Mouse (Mus musculus) hindbrain, embryonic 14.5 days (tissue): ENCODE measurements around the gene Klc1. TPM values are rescaled to one million over a fixed set of nuclear protein-coding genes. Genes with fewer than 3 reads are reported as not detected.

Experiments used
- ATAC-seq: fragments of 200-750 bp; cut with Nextera tagmentation; 2 replicates; pipeline ENCODE4 v1.8.0; 2017; ENCODE audit warnings: moderate number of reproducible peaks, mild to moderate bottlenecking, moderate TSS enrichment, moderate library complexity; ENCODE audit not compliant: low FRiP score
- DNase-seq: peaks from one replicate; pipeline ENCODE4 v3.0.0-alpha.2; 2015; ENCODE audit warnings: low spot score
- H3K27ac ChIP-seq: fragments of 300-500 bp; sonication (generic); 2 replicates; pipeline ENCODE4 v1.5.1; 2014; ENCODE audit warnings: mild to moderate bottlenecking, moderate library complexity
- H3K27me3 ChIP-seq: fragments of 300-500 bp; sonication (generic); 2 replicates; pipeline ENCODE4 v1.6.1; 2014; ENCODE audit warnings: mild to moderate bottlenecking, low read length, mixed read lengths; ENCODE audit not compliant: control insufficient read depth, insufficient read depth
- H3K36me3 ChIP-seq: fragments of 300-500 bp; sonication (generic); replicated peaks from 2 replicates; pipeline ENCODE4 v1.6.1; 2014; ENCODE audit not compliant: control insufficient read depth, insufficient read depth
- H3K4me1 ChIP-seq: fragments of 300-500 bp; sonication (generic); replicated peaks from 2 replicates; pipeline ENCODE4 v1.6.1; 2014; ENCODE audit warnings: antibody characterized with exemption, low read length, mixed read lengths; ENCODE audit not compliant: control insufficient read depth, insufficient read depth
- H3K4me2 ChIP-seq: fragments of 300-500 bp; sonication (generic); replicated peaks from 2 replicates; pipeline ENCODE4 v1.6.1; 2014; ENCODE audit warnings: mild to moderate bottlenecking, moderate library complexity
- H3K4me3 ChIP-seq: fragments of 300-500 bp; sonication (generic); replicated peaks from 2 replicates; pipeline ENCODE4 v1.5.1; 2014; ENCODE audit warnings: mild to moderate bottlenecking, low read length
- H3K9ac ChIP-seq: fragments of 300-500 bp; sonication (generic); 2 replicates; pipeline ENCODE4 v1.6.1; 2014
- H3K9me3 ChIP-seq: fragments of 300-500 bp; sonication (generic); 2 replicates; pipeline ENCODE4 v1.6.1; 2016; ENCODE audit warnings: low read length; ENCODE audit not compliant: control insufficient read depth
- WGBS: fragments of 180-500 bp; shearing (Covaris S2); extraction: QIAGEN DNeasy Blood & Tissue Kit; methylation state at CpG from one replicate; pipeline ENCODE4 v1.1.7; 2014; 5-methylcytosine and 5-hydroxymethylcytosine counted together
- polyA plus RNA-seq: library from polyadenylated mRNA; unstranded; fragments of >200 nt; fragmentation: Nextera tagmentation; extraction: Ambion mirVana; gene quantifications from 2 replicates; pipeline ENCODE4 v1.2.1, GENCODE M21; 2014

Gene Klc1
- polyA plus RNA-seq, 1 experiment from 2014 or later, result 586 TPM

DNA sequence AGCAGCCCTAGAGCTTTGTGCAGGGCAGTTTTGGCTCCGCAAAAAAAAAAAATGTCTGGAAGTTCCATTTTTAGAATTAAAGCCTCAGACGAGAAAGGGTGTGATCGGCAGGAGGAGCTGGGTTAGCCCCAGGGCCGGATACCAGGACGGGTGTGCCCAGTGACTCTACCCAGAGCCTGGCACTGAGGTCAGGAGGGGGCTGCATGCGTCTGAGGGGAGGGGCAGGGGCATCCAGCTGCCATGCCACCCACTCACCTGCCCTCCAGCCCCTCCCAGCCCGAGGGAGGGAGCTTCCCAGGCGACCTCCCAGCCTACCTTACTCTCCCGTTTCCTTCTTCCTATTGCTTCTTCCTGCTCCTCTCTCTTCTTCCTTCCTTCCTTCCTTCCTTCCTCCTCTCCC is 5.3 kb upstream of the Klc1 start:
- H3K4me3 ChIP-seq, result no peak overlapping the region
- no peak for DNase-seq
- no peaks in the 10 kb centered on the region for H3K9me3 ChIP-seq
- H3K27me3 ChIP-seq, result no peaks in the 10 kb centered on the region
- no peak for ATAC-seq
- H3K27ac ChIP-seq, result no peak overlapping the region
- 74% methylated on average over 9 of the region's 9 CpGs for WGBS
- H3K36me3 ChIP-seq, result no peaks in the 10 kb centered on the region
- peaks cover 9% of the 10 kb centered on the region for H3K4me1 ChIP-seq
- no peak overlapping the region for H3K4me2 ChIP-seq
- H3K9ac ChIP-seq, result no peak overlapping the region

DNA sequence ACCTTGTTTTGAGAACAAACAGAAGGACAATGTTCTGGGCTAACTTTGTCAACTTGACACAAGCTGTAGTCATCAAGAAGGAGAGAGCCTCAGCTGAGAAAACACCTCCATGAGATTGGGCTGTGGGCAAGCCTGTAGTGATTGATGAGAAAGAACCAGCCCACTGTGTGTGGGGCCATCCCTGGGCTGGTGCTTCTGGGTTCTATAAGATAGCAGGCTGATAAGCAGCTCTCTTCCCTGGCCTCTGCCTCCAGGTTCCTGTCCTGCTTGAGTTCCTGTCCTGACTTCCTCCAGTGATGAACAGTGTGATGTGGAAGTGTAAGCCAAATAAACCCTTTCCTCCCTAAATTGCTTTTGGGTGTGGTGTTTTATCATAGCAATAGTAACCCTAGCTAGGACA is 3.9 kb upstream of the Klc1 start:
- Histone ChIP-seq H3K27ac (no peak overlapping the region), H3K9me3 (no peaks in the 10 kb centered on the region), H3K36me3 (no peaks in the 10 kb centered on the region), H3K27me3 (no peaks in the 10 kb centered on the region), H3K9ac (no peak overlapping the region), H3K4me1 (peaks cover 10% of the 10 kb centered on the region), H3K4me2 (no peak overlapping the region), H3K4me3 (no peak overlapping the region)
- DNase-seq (no peak), ATAC-seq (no peak)

DNA sequence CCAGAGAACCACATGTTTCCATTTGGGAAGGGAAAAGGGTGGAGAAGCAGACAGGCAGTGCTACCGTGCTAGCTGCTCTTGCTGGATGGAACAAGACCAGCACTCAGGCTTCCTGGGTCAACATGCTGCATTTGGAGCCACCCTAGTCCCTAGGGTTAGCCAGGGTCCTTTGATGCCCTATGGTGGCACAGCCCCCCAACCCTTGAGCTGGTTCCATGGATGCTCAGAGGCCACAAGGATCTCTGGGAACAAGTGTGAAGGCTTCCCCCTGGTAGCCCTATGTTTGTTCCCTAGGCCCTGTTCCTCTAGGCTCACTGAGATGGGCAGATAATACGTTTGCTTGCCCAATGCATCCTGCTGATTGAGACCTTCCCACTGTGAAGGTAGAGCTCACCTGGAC is 3.4 kb upstream of the Klc1 start:
- Histone ChIP-seq H3K27me3 (no peaks in the 10 kb centered on the region), H3K27ac (no peak overlapping the region), H3K4me1 (peaks cover 13% of the 10 kb centered on the region), H3K36me3 (no peaks in the 10 kb centered on the region), H3K9me3 (no peaks in the 10 kb centered on the region), H3K9ac (no peak overlapping the region), H3K4me3 (no peak overlapping the region), H3K4me2 (no peak overlapping the region)
- WGBS, result 65% methylated on average over 2 of the region's 2 CpGs
- ATAC-seq (no peak), DNase-seq (no peak)

DNA sequence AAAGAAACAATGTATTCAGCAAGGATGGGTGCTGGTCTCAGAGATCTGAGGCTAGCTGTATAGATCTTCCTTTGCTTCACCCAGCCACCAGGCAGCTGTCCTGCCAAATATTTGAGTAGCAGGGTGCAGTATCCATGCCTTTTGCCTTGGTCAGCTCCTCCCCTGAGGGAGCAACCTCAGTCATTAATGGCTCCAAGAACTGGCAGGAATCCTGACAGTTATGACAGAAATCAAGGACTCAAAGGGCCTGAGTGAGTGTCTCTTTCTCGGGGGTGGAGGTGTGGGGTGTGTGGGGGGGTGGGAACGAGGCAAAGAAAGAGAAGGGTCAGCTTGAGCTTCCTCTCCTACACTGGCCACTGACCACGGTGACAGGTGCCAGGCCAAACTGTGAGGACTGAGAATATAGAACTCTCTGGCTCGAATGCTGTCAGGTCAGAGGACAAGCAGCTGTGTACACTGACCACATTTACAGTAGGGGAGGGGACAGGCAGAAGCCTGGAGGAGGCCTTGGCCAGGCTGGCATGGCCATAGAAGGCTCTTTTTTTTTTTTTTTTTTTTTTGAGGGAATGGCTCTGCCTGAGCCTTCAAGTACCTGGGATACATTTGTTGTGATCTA is 2.5 kb upstream of the Klc1 start:
- 66% methylated on average over 4 of the region's 4 CpGs for WGBS
- ATAC-seq (no peak), DNase-seq (no peak)
- Histone ChIP-seq H3K27ac (no peak overlapping the region), H3K9me3 (no peaks in the 10 kb centered on the region), H3K36me3 (no peaks in the 10 kb centered on the region), H3K4me2 (no peak overlapping the region), H3K4me1 (peaks cover 22% of the 10 kb centered on the region), H3K4me3 (no peak overlapping the region), H3K27me3 (no peaks in the 10 kb centered on the region), H3K9ac (no peak overlapping the region)

DNA sequence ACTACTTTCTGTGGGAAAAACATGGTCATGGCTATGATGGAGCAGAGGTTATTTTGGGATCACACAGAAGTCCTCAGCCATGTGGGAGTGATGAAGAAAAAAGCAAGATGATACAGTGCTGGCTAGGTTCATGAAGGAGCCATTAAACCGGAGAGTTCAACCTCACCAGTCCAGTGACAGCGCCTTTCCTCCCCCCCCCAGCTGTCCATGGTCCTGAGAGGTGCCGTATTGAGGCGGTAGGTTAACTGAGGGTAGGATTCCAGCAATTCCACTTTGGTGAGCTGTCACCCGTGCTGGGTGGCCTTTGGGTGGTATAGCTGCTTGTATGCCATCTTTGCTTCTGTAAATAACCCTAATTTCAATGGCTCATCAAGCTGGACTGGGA is 2.0 kb upstream of the Klc1 start:
- Histone ChIP-seq H3K4me2 (no peak overlapping the region), H3K9ac (no peak overlapping the region), H3K36me3 (no peaks in the 10 kb centered on the region), H3K4me1 (peaks cover 27% of the 10 kb centered on the region), H3K27ac (no peak overlapping the region), H3K4me3 (no peak overlapping the region), H3K27me3 (no peaks in the 10 kb centered on the region), H3K9me3 (no peaks in the 10 kb centered on the region)
- 52% methylated on average over 5 of the region's 5 CpGs for WGBS
- no peak for ATAC-seq
- DNase-seq, result no peak

DNA sequence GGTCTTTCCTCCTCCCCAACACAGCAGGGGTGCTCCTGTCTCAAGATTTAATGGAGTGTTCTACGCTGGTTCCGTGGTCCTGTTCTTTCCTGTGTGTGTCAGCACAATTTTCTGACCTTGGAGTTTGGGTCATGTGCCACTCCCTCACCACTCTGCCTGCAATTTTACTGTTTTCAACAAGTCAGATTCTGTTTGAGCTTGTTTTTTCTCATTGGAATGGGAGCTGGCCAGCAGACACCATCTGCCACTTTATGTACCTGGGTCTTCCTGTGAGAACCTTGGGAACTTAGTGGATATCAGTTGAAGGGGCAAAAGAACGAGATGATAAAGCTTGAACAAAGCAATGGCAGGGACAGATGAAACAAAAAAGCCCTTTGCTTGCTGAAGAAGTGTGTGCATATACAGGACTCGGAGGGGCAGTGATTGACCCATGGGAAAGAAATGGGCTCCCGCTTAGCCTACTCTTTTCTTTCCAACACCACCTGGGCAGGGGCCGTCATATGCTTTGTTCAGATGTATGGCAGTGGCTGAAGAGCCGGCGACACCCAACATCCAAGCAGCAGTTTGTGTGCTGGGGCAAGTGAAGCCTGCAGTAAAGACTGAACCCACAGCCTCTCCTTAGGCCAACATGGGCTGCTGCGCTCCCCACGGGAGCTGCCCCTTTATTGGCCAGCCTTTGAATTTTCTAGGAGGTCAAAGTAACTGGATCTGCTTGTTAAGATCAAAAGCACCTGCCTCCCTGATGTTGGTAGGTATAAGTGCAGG is 906 bp upstream of the Klc1 start:
- Histone ChIP-seq H3K36me3 (0 out of 2 replicates have a peak, but pooled peaks cover 2% of the 10 kb centered on the region), H3K9me3 (no peaks in the 10 kb centered on the region), H3K27ac (peak overlapping the region; percentile 98), H3K4me2 (peak overlapping the region; percentile 100), H3K9ac (peak overlapping the region; percentile 87), H3K27me3 (no peaks in the 10 kb centered on the region), H3K4me1 (peaks cover 33% of the 10 kb centered on the region), H3K4me3 (peak overlapping the region; percentile 96)
- 47% methylated on average over 10 of the region's 10 CpGs for whole genome bisulfite sequencing
- DNase-seq (no peak), ATAC-seq (no peak)

DNA sequence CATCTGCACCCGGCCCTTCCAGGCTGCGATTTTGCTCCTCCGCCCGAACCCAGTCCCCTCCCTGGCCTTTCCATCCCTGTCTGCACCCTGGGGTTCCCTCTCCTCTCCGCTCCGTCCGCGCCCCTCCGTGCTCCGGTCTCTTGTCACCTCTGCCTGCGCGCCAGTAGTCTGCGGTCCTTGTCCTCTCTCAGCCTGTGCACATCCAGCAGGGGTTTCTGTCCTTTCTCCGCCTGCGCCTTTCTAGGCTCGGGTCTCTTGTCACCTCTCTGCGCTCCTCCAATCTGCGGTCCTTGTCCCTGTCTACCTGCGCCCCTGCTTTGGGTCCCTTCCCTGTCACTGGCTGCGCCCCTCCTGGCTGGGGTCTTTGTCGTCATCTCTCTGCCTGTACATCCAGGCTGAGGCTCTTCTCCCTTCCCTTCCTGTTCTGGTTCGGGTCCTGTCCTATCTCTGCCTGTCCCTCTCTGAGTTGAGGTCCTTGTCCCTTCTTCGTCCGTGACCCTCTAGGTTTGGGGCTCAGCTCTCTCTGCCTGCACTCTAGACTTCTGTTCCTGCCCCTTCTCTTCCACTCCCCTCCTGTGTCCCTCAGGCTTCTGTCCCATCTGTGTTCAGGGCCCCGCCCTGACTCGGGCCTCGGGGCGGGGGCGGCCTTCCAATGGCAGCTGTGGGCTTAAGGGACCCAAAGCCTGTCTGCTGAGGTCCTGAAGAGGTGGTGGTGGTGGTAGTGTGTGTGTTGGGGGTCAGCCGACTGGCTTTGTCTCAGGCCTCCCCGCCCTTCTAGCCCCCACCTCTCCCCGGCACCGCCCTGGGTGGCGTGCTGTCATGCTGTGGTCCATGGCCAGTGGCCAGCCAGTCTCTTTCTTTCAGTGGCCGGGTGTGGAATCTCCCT is 770 bp downstream of the Klc1 start:
- peaks cover 33% of the 10 kb centered on the region for H3K4me1 ChIP-seq
- 1% methylated on average over 35 of the region's 35 CpGs for WGBS
- peak overlapping the region; percentile 96 for H3K4me3 ChIP-seq
- H3K4me2 ChIP-seq, result peak overlapping the region; percentile 100
- H3K36me3 ChIP-seq, result 0 out of 2 replicates have a peak, but pooled peaks cover 8% of the 10 kb centered on the region
- no peaks in the 10 kb centered on the region for H3K27me3 ChIP-seq
- H3K9me3 ChIP-seq, result no peaks in the 10 kb centered on the region
- ATAC-seq (peak; percentile 47), DNase-seq (peak; percentile 55)
- H3K27ac ChIP-seq, result peak overlapping the region; percentile 98
- peak overlapping the region; percentile 87 for H3K9ac ChIP-seq

DNA sequence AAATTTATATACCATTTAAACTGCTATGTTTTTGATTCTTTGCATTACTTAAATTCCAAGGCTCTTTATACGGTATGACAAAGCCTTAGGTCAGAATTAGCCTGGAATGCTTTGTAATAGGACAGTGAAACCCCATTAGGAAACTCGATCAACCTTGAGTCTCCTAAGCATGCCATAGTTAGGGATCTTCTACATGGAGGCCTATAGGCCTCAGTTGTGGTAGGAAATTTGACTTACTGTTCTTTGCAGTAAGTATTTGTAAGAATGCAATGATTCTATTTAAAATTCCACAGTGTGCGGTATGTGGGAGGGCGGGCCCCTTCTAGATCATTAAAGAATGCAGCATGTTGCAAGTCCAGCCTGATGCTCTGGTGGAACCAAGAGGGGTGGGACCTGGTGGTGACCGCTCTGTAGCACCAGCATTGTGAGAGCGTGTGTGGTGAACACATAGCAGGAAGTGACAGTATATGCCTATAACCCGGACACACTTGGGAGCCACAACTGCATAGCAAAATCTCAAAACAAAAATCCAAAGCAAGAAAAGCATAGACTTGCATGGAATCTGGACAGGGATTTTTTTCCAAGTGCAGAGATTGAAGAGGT is 1.8 kb downstream of the Klc1 start:
- Histone ChIP-seq H3K36me3 (0 out of 2 replicates have a peak, but pooled peaks cover 8% of the 10 kb centered on the region), H3K27me3 (no peaks in the 10 kb centered on the region), H3K4me3 (peak overlapping the region; percentile 96), H3K9me3 (no peaks in the 10 kb centered on the region), H3K4me1 (peaks cover 33% of the 10 kb centered on the region), H3K9ac (peak overlapping the region; percentile 87), H3K4me2 (peak overlapping the region; percentile 100), H3K27ac (no peak overlapping the region)
- 61% methylated on average over 7 of the region's 7 CpGs for WGBS
- no peak for DNase-seq
- no peak for ATAC-seq
